ENCODE assay signal across 15 mouse cellular contexts in the genomic region with DNA sequence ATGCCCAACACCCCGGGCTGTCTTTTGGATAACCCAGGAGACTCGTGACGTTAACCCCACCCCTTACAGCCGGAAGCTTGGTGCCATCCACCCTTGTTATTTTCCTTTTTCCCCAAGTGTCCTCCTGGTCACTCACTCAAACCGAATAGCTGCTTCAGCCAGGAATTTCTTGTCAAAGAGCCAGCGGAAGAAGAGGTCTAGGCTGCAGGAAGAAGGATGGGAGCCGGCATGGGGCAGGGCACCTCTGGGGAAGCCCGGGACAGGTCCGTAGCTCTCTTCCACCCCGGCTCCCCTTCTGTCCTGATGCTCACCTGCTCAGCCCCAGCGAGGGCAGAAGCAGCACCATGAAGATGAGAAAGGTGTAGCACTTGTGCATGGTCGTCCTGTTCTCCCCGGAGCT. TPM values are rescaled to one million over a fixed set of nuclear protein-coding genes. Genes with fewer than 3 reads are reported as not detected.
"Had no signal": no experiment of that assay in that cellular context is flagged by ENCODE, and none has a peak within 500 bp of the region (broad histone marks: within the 10 kb centered on the region; RNA-seq: fewer than 3 reads in every experiment).

No protein-coding gene starts in this region.

- H3K27me3 ChIP-seq: liver, embryonic 13.5 days; megakaryocyte, embryonic 14.5 days; midbrain, embryonic 12.5 days had no signal

- H3K4me3 ChIP-seq: left cerebral cortex, adult 2 months; limb, embryonic 10.5 days; liver, embryonic 13.5 days; megakaryocyte, embryonic 14.5 days; midbrain, embryonic 12.5 days had no signal

- DNase-seq: kidney, adult 11 months; liver, embryonic 13.5 days; liver, postnatal 0 days; right cerebral cortex, postnatal 25 days; thymus, postnatal 36 days had no signal

- H3K9me3 ChIP-seq: limb, embryonic 10.5 days; liver, embryonic 13.5 days; megakaryocyte, embryonic 14.5 days; midbrain, embryonic 12.5 days had no signal

- H3K9ac ChIP-seq: liver, embryonic 13.5 days; liver, postnatal 0 days; midbrain, embryonic 12.5 days had no signal

- H3K27ac ChIP-seq: left cerebral cortex, adult 2 months; limb, embryonic 10.5 days; liver, embryonic 13.5 days; macrophage; midbrain, embryonic 12.5 days had no signal

RNA-seq across cellular contexts. Expression of a gene that starts 5.5 kb away (rescaled TPM):
- polyA plus RNA-seq: inflammation-experienced regulatory T-cells, adult 6 months; kidney, embryonic 14.5 days; liver, postnatal 0 days; neural tube, embryonic 14.5 days; small intestine, adult 2 months; thymus, postnatal 0 days had no signal
